Mouse (Mus musculus) T-helper 17 cell (primary cell): Measurements from ENCODE around the gene Tent4b.

Source experiments
- in situ Hi-C, 2 experiments: fragments of 300-600 bp; cut with MboI, MseI; formaldehyde crosslinking; loops; 1 replicate in 1 of 2; 2 replicates in 1 of 2; pipeline ENCODE4 v1.15.1; 2025; ENCODE audit warnings: high pct_unique_total_duplicates in 2 of 2

Gene Tent4b

DNA sequence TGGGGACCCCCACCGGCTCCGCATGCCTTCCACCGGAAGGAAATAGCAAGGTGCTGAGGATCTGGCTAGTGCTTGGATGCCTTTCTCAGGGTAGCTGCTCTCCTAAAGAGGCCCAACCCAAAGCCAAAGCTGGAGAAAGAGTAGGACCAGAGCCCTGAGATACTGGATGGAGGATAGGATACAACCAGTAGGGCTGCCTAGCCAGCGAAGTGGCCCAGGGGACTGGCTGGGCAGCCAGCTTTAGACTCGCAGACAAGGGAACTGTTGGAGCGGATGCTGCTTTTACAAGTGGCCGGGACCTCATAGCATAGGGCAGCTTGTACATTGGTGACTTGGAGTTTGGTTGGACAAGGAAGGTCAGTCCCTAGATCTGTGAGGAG is 74.0 kb downstream of the Tent4b start:
- in situ Hi-C loops = loop anchor here (5.0 kb wide), 3 partner anchors 34 to 84 kb away; no protein-coding TSS in a partner anchor

DNA sequence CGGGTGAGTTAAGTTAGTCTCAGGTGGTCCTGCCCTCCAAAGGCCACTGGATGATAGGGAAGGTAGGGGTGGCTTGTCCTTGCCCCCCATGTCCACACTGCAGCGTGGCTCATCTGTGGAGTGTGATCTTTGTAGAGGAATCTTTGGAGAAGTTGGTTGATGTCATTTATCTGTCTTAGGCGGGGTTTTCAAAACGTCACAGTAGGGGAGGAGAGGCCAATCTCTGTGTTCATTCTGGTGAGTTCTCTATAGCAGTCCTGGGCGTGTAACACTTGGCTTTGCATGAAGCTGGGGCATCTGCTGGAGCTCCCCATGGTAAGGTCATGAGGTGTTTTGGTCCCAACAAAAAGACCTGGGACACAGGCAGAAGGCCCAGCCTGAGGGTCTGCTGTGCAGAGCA is 75.1 kb downstream of the Tent4b start:
- in situ Hi-C loops = loop anchor here (5.0 kb wide), 3 partner anchors 33 to 83 kb away; no protein-coding TSS in a partner anchor

DNA sequence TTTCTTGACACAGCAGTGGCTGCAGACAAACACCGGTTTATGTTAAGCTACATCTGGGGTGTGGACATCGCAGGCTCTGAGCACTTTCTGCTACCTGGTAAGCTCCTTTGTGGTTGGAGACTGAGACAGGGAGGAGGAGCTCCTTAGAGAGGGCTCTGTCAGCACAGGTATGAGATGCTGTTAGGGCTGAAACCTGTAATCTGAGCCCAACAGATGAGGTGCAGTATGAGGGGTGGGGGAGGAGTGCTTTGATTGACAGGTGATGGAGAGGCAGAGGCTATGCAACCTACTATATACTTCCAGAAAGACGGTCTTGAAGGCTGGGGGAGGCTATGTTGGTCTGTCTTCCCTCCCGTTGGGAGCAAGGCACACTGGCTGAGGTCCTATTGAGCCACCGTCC is 80.2 kb downstream of the Tent4b start:
- in situ Hi-C loops = loop anchor here in 1 of 2 experiments (5.0 kb wide), 1 partner anchor 358 kb away; the partner anchor contains the start of gene Snx20

DNA sequence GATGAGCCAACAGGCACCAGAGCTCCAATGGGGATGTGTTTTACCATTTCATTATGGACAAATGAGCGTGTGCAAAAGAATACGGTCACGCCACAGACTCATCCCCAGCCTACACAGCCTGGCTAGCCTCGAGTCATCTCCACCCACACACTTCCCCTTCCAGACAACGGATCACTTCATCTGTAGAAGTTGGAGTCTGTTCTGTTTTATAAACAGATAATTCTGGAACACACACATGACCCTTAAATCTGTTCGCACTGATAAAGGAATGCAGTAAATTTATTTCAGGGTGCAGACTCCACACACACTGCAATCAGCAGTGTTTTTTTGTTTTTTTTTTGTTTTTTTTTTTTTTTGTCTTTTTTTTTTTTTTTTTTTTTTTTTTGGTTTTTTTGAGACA is 80.7 kb downstream of the Tent4b start:
- in situ Hi-C loops = loop anchor here in 1 of 2 experiments (5.0 kb wide), 1 partner anchor 358 kb away; the partner anchor contains the start of gene Snx20

DNA sequence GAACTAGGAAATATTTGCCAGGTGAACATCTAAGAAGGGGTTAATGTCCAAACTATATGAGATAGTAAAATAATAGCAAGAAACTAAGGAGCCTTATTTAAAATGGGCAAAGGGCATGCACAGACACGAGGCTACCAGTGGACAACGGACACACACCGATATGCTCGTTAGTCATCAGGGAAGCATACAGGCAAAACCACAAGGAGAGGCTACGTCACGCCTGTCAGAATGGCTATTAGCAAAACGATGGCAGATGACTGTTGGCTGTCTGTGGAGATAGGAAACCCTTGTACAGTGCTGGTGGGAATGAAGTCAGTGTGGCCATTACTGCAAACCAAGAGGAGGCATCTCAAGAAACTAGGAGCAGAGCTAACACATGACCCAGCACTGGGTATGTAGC is 81.9 kb downstream of the Tent4b start:
- in situ Hi-C loops = no loop called here

DNA sequence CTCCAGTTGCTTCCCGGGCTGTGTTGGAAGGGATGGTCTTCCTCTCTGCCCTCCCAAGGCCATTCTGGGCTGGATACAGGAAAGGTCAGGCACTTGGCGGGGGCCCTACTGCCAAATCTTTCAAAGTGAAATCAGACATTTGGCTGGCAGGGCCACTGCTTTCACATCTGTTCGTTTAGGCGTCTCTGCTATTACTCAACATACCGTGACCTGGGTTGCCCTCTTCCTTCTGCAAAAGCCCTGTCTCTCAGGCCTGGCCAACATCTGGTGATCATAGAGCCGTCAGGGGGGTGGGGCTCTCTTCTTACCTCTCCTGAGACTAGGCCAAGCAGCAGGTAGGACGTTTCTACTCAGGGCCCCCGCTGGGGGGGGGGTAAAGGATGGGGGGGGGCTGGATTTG is 83.7 kb downstream of the Tent4b start:
- in situ Hi-C loops = no loop called here

DNA sequence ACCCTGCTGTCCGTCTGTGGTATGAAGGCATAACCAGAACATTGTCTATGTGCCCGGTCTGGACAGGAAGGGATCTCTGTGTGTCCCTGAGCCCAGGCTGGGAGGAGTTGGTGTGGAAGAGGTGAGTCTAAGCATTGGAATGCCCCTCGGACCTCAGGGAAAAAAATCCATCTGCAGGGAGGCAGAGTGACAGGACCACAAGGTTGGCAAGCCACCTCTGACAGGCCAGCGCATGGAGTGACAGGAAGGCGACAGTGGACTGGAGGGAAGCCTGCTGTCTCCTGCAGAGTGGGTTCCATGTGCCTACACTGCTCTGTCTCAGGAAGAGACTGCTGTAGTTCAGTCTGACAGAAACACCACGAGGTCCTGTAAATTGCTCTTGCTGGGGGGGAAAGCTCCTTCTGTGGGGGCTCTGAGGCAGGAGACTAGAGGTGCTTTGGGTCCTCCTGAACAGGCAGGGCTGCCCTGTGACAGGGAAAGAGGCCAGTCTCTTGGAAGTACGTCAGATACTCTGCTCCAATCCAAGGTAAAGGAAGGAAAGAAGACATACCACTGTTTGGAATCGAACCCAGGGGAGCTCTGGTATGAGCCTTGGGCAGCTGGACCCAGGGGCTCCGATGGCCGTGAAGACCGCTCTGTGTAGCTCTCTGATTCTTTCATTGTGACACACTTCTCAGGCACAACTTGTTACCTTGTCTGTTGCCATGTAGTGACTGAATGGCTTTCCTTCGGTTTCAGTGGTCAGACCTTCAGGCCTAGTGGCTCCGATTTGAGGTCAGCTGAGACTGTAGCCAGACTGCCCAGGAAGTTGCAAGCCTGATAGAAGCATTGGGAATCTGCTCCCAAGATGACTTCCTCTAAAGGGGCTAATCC is 84.5 kb downstream of the Tent4b start:
- in situ Hi-C loops = no loop called here

DNA sequence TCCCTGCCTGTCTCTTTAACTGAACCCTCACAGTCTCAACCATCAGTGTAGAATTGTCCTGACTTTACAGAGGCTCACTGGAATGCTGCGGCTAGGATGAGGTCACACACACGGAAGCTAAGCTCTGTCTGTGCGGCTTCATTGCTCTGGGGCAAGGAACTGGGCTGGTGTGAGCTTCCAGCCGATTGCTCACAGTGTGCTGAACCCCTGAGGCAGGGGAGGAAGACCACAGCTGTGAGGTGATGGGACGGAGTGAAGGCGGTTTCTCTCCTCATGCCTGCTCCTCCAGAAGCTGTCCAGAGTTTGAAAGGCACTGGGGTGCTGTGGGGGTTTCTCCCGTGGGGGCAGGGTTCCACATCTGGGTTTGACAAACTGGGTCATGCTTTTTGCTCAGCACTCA is 85.7 kb downstream of the Tent4b start:
- in situ Hi-C loops = no loop called here

DNA sequence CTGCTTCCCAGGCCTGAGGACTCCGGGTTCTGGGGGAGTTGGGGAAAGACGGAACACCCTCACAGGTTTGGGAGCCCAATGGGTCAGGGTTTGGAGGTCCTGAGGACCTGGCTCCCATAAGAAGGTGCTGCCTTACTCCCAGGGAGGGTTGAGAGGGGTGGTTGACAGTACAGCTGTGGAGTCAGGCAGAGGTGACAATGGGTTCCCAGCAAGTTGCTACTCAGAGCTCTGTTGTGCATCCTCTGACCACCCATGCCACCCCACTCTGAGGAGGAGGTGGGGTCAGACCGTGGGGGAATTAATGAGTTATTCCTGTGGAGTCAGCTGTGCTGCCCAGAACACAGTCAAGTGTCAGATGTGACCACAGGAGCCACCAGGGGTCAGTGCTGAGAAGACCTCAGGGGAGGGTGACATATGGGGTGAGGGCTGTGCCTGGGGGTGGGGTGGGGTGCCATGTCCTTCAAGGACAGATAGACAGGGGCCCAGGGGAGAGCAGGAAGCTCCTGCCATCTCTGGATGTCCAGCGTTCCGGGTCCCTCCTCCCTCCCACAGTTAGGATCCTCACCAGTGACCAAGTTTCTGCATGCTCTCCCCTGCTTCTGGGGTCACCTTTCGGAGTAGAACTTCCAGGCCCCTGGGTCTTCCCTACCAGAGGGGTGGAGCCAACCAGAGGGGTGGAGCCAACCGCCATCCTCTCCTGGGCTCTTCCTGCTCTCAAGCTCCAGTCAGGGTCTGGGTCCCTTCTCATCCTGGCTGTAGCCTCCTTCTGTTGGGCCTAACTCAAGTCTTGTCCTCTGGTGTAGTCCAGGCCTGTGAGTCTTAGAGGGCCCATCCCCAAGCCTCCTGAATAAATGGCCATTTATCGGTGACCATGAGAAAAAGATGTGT is 86.7 kb downstream of the Tent4b start:
- in situ Hi-C loops = no loop called here

DNA sequence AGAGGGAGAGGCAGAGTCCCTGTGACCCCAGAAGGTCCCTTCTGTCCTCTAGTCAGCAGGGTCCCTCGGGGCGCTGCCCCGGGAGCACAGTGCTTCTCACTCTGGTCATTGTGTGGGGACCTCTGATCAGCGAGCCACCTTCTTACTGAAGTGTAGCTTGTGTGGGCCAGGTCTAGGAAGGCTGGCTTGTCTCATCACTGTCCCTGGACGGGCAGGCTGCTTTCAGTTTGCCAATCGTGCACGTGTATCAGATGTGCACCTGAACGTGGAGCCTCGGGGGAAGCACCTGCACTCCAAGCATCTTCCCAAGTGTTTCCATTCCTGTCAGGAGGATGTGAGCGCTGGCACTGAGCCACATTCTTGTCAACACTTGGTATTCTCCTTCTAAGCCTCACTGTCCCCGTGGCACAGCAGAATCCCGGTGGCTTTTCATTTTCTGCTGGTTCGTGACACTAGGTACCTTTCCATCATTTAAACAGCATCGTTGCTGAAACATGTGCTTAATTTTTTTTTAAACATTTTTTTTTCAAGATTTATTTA is 87.5 kb downstream of the Tent4b start:
- in situ Hi-C loops = no loop called here

DNA sequence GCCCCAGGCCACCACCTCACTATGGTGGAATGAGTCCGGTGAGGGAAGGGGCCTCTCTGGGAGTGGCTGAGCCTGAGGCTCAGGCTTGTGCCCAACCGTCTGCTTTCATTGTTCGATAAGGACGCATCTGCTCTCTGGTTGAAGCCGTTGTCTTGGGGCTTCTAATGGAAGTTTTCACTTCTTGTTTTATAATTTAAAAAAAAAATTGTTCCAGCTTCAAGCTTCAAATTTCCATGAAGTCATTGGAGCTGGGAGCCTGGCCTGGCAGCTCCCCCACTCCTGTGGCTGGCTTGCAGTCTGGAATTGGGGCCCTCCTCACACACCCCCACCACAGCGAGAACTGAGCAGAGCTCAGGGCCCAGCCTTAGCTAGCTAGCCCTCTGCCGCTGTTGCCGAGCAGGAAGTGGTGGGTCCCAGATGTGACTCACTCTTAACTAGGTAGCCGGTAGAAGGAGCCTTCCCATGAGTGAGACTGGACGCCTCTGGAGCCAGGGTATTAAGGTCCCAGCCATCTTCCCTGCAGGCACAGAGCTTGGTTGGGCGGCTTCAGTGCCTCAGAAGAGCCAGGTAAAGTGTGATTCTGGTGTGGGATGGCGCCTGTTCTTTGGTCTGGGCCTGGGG is 89.7 kb downstream of the Tent4b start:
- in situ Hi-C loops = no loop called here

DNA sequence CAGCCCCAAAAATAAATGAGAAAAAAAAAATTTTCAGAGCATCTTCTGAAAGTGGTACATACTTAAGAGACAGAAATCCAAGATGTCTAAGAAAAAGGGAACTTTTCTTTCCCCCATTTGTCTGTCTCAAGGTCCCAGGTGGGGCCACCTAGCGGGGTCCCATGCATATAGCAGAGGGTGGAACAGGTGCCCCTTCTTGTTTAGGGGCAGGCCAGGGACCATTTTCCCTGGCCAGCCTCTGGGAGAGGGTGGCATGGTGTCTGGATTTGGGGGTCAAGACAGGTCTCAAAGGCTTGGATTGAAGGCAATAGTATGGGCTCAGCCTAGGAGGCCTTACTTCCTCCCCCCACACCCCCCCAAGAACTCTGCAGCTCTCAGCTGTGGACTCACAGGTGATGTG is 90.9 kb downstream of the Tent4b start:
- in situ Hi-C loops = loop anchor here in 1 of 2 experiments (5.0 kb wide), 1 partner anchor 407 kb away; the partner anchor contains the start of gene Cyld

DNA sequence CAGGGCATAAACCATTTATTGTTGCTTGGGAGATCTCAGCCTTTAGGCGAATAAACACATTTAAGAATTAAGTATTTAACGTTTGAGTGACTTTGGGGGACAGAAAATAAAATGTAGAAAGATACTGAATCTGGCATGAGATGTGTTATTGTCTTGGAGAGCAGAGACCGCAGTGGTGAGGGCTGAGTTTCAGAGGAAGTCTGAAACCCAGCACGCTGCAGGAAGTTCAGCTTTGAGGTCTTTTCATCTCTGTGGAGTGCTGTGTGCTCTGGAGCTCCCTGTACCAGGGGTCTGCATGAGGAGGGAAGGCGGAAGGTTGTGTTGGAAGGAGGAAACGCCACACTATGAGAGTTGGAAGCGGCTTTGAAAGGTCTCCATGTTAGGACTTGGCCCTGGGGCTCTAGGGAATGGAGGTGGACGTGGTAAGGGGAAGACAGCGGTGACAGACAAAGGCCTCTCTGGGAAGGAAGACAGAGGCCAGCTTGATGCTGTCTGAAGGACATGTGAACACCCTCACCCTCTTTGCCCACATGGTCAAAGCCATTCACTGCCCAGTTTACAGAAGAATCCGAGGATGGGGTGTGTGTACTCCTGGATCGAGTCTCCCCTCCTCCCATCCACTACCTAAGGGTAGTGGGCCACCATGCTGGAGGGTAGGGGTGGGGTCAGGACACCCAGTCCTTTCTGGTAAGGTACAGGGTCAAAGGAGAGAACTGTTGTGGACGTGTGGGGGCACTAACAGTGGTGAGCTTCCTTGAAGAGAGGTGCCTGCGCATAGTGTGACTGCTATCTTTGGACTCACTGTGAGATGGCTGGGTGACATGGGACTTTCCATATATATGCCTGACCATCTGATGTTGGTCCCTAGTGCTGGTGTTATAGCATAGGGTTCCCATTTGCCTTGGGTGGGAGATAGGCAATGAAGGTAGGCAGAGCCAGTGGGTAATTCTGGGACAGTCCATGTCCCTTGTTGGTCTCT is 91.6 kb downstream of the Tent4b start:
- in situ Hi-C loops = loop anchor here in 1 of 2 experiments (5.0 kb wide), 1 partner anchor 407 kb away; the partner anchor contains the start of gene Cyld

DNA sequence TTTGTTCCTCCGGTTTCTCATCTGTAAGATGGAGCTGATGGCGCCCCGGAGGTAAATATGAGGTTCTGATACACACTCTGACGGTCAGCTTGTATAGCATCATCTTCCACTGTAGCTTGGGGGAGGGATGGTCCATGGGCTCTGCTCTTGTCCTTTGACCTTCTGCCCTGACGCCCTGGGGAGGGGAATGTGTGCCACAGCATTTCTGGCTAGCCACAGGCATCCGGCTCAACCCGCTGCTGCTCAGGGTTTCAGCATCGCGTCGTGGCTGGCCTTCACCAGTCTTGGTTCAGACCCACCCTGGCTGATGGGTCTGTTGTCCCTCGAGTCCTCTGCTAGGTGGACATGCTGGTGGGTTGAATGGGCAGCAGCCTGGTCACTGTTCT is 92.3 kb downstream of the Tent4b start:
- in situ Hi-C loops = loop anchor here in 1 of 2 experiments (5.0 kb wide), 1 partner anchor 406 kb away; the partner anchor contains the start of gene Cyld

DNA sequence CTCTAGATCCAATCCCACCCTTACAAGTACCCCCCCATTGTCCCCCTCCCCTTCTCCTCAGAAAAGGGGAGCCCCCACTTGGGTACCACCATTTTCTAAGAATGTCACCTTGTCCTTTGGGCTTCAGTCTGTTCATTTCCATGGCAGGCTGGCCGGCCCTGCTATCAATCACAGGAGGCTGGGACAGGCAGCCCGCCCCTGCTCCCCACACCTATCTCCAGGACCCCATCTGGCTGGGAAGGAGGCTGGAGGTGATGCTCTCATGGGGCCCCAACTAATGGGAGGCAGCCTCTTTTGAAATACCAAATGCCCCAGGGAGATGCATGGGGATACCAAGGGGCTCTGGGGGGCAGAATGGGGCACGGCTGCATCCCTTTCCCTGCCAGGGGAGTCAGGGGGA is 93.9 kb downstream of the Tent4b start:
- in situ Hi-C loops = loop anchor here in 1 of 2 experiments (5.0 kb wide), 1 partner anchor 404 kb away; the partner anchor contains the start of gene Cyld

DNA sequence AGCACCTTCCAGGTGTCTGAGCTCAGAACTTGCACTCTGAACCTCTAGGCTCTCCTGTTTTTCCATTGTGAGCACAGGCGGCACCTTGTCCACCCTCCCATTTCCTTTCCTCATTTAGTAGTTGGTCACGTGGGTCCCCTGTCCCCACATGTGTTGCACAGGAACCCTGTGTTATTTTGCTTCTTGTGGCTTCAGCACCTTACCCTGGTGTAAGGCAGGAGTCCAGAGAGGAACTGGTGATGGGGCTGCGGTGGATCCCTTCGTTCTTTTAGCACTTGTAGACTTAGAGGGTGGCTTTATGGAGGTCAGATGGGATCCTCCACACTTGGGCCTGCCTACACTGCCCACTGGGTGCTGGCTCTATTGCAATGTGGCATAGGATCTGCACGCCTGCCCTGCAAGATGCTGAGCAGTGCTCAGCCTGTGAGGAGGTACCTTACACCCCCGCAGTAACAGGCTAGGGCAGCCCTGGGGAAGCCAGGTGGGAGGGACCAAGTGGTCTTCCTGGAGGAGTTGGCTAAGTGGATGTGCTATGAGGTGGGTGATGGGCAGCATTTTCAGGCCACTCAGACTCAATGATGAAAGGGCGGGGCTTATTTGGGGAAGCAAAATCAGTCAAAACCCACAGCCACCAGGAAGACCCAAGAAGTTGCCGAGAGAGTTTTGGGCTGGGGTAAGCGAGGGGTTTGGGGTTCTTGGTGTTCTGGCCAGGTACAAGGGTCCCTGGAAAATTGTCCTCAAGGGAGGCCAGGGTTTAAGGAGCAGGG is 94.8 kb downstream of the Tent4b start:
- in situ Hi-C loops = loop anchor here in 1 of 2 experiments (5.0 kb wide), 1 partner anchor 404 kb away; the partner anchor contains the start of gene Cyld

DNA sequence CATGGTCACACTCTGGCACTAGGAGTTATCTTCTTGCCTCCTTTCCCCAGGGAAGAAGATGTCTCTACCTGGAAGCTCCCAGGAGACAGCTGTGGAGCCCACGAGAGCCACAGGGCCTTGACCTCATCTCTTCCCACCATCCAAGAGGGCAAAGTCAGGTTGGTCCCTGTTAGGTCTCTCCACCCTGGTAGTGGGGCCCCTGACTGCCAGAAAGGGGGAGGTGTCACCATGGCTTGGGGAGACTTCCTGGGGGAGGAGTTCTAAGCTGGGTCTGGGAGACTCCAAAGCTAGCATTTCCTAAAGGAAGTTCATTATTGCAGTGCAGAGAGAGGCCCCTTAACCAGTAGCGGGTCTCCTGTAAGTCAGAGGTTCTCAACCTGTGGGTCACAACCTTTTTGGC is 96.0 kb downstream of the Tent4b start:
- in situ Hi-C loops = loop anchor here in 1 of 2 experiments (5.0 kb wide), 1 partner anchor 402 kb away; the partner anchor contains the start of gene Cyld

DNA sequence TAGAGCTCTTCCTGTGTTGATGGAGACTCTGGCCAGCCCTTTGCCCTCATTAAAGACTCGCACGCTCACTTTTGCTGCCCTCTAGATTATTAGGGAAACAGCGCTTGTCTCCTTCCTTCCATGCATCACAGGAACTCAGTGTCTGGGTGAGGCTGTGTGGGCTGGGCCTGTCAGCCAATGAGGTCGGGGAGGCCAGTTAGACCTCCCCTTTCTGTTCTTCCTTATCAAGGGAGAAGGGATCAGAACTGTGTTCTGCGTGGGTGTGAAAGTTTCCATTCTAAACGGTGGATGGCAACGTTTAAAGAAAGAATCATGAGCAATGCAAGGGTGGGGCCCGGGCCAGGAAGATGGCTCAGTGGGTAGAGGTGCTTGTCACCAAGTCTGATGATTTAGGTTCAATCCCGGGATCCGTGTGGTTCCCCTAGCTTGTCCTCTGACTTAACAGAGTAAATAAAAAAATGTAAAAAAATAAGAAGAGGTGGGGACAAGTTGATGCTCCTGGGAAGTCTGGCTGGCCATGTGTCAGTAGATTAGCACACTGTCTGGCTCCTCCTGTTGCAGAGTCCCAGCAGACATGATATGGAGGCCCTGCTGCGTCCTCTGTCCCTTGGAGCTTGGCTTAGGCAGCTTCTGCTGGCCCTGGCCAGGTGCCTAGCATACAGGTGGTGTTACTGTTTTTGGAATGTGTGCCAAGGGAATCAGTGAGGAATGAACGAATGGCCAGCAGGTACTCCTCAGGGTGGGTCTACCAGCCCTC is 99.1 kb downstream of the Tent4b start:
- in situ Hi-C loops = no loop called here
